Comparison of ENCODE assay signal across 26 mouse cellular contexts in the genomic region with DNA sequence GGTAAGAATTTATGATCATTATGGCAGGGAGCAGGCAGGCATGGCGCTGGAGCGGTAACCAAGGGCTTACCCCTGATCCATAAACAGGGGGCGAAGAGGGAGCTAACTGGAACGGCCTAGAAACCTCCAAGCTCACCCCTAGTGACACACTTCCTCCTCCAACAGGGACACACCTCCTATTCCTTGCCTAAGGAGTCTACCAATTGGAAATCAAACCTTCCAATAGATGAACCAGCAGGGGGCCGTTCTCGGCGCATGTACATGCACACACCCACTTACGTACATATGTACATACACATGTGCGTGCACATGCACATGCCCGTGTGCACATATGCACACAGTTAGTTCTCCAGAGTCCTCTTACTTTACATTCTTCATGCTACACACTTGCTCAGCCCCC.
"Had no signal": no experiment of that assay in that cellular context is flagged by ENCODE, and none has a peak within 500 bp of the region (broad histone marks: within the 10 kb centered on the region; RNA-seq: fewer than 3 reads in every experiment).

No protein-coding gene starts in this region.

- H3K4me2 ChIP-seq: heart, embryonic 12.5 days; hindbrain, embryonic 12.5 days; hindbrain, embryonic 14.5 days; kidney, embryonic 15.5 days; liver, embryonic 11.5 days; liver, embryonic 13.5 days; liver, embryonic 15.5 days had no signal

- DNase-seq: gastrocnemius, postnatal 14 days; gastrocnemius, postnatal 36 days; heart, adult 2 months; heart, postnatal 10 days; heart, postnatal 4 days; kidney, adult 18-20 months; kidney, adult 9 months; kidney, postnatal 14 days; kidney, postnatal 36 days; layer of hippocampus, adult 9-11 months; layer of hippocampus, postnatal 36 days; liver; liver, embryonic 13.5 days; liver, postnatal 0 days had no signal

- H3K27me3 ChIP-seq: heart, embryonic 12.5 days; hindbrain, embryonic 12.5 days; kidney, embryonic 15.5 days; liver, embryonic 13.5 days; liver, embryonic 15.5 days had no signal

- ATAC-seq: hindbrain, embryonic 16.5 days; inflammation-experienced regulatory T-cells, adult 6 months; intestine, embryonic 16.5 days; liver, postnatal 0 days had no signal

- H3K9me3 ChIP-seq: hindbrain, embryonic 12.5 days; kidney, embryonic 15.5 days; liver, embryonic 13.5 days; liver, embryonic 15.5 days had no signal

- H3K4me3 ChIP-seq: heart, adult 2 months; heart, embryonic 12.5 days; hindbrain, embryonic 10.5 days; hindbrain, embryonic 12.5 days; kidney, embryonic 15.5 days; left cerebral cortex, adult 2 months; liver, embryonic 13.5 days; liver, embryonic 15.5 days had no signal

- H3K4me1 ChIP-seq: heart, embryonic 12.5 days; hindbrain, embryonic 10.5 days; hindbrain, embryonic 12.5 days; kidney, embryonic 15.5 days; liver, embryonic 13.5 days; liver, embryonic 15.5 days had no signal

- H3K27ac ChIP-seq: heart, adult 2 months; hindbrain, embryonic 10.5 days; hindbrain, embryonic 12.5 days; hindbrain, embryonic 14.5 days; kidney, embryonic 15.5 days; kidney, postnatal 0 days; left cerebral cortex, adult 2 months; liver, embryonic 13.5 days; liver, embryonic 15.5 days had no signal

- H3K36me3 ChIP-seq: heart, embryonic 12.5 days; hindbrain, embryonic 10.5 days; hindbrain, embryonic 12.5 days; kidney, embryonic 15.5 days; liver, embryonic 13.5 days; liver, embryonic 15.5 days had no signal

- H3K9ac ChIP-seq: heart, embryonic 12.5 days; hindbrain, embryonic 12.5 days; hindbrain, embryonic 14.5 days; kidney, embryonic 15.5 days; liver, embryonic 13.5 days; liver, embryonic 15.5 days; liver, postnatal 0 days had no signal
